Mouse (Mus musculus) midbrain, embryonic 12.5 days (tissue): ENCODE results near the gene Fbxo2. TPM values are rescaled to one million over a fixed set of nuclear protein-coding genes. Genes with fewer than 3 reads are reported as not detected.

ENCODE experiments used
- ATAC-seq: fragments of 200-750 bp; cut with Nextera tagmentation; 2 replicates; pipeline ENCODE4 v1.8.0; 2017; ENCODE audit warnings: low read depth, moderate TSS enrichment, moderate library complexity; ENCODE audit not compliant: low FRiP score
- H3K27ac ChIP-seq: fragments of 300-500 bp; sonication (generic); replicated peaks from 2 replicates; pipeline ENCODE4 v1.5.1; 2016; ENCODE audit warnings: mild to moderate bottlenecking
- H3K27me3 ChIP-seq: fragments of 300-500 bp; sonication (generic); 2 replicates; pipeline ENCODE4 v1.6.1; 2016; ENCODE audit warnings: mild to moderate bottlenecking
- H3K36me3 ChIP-seq: fragments of 300-500 bp; sonication (generic); 2 replicates; pipeline ENCODE4 v1.6.1; 2016
- H3K4me1 ChIP-seq: fragments of 300-500 bp; sonication (generic); 2 replicates; pipeline ENCODE4 v1.6.1; 2016
- H3K4me2 ChIP-seq: fragments of 300-500 bp; sonication (generic); replicated peaks from 2 replicates; pipeline ENCODE4 v1.6.1; 2016; ENCODE audit warnings: mild to moderate bottlenecking, moderate library complexity
- H3K4me3 ChIP-seq: fragments of 300-500 bp; sonication (generic); 2 replicates; pipeline ENCODE4 v1.5.1; 2016; ENCODE audit warnings: mild to moderate bottlenecking
- H3K9ac ChIP-seq: fragments of 300-500 bp; sonication (generic); replicated peaks from 2 replicates; pipeline ENCODE4 v1.6.1; 2016; ENCODE audit warnings: mild to moderate bottlenecking, moderate library complexity
- H3K9me3 ChIP-seq: fragments of 300-500 bp; sonication (generic); 2 replicates; pipeline ENCODE4 v1.6.1; 2016; ENCODE audit warnings: mild to moderate bottlenecking
- WGBS: fragments of 180-500 bp; shearing (Covaris S2); methylation state at CpG from one replicate; pipeline ENCODE4 v1.1.7; 2016; 5-methylcytosine and 5-hydroxymethylcytosine counted together
- polyA plus RNA-seq: library from polyadenylated mRNA; unstranded; fragments of >200 nt; fragmentation: Nextera tagmentation; extraction: Ambion mirVana; gene quantifications from 2 replicates; pipeline ENCODE4 v1.2.1, GENCODE M21; 2016

The Fbxo2 gene
- polyA plus RNA-seq, 1 experiment from 2014 or later: 2.1 TPM

- Histone ChIP-seq H3K9me3 (no peaks in the 10 kb centered on the region), H3K36me3 (no peaks in the 10 kb centered on the region), H3K27ac (0 out of 2 replicates have a peak overlapping the region, but pooled peaks have one; percentile 99), H3K4me2 (peak overlapping the region; percentile 65), H3K27me3 (peaks cover 26% of the 10 kb centered on the region), H3K4me1 (peaks cover 52% of the 10 kb centered on the region), H3K4me3 (peak overlapping the region; percentile 73), H3K9ac (peak overlapping the region; percentile 91)
- ATAC-seq: no peak
- 71% methylated on average over 1 of the region's 1 CpGs for WGBS
Measured at GRCm38 (mm10) chr4:148128241-148128640, 32.2 kb upstream of the Fbxo2 start.

- Histone ChIP-seq H3K4me3 (peak overlapping the region; percentile 73), H3K27ac (peak overlapping the region; percentile 99; the same call in 1 of the 2 replicates), H3K4me1 (peaks cover 50% of the 10 kb centered on the region), H3K27me3 (peaks cover 26% of the 10 kb centered on the region), H3K36me3 (no peaks in the 10 kb centered on the region), H3K4me2 (peak overlapping the region; percentile 65), H3K9me3 (no peaks in the 10 kb centered on the region), H3K9ac (peak overlapping the region; percentile 91)
- WGBS: 63% methylated on average over 2 of the region's 2 CpGs
- no peak for ATAC-seq
Measured at GRCm38 (mm10) chr4:148128672-148129071, 31.7 kb upstream of the Fbxo2 start.

- H3K36me3 ChIP-seq: no peaks in the 10 kb centered on the region
- WGBS: 1% methylated on average over 18 of the region's 18 CpGs
- peak within 1 kb of the TSS; percentile 91 for H3K9ac ChIP-seq
- peak within 1 kb of the TSS; percentile 99 for H3K27ac ChIP-seq
- peaks cover 46% of the 10 kb centered on the region for H3K4me1 ChIP-seq
- ATAC-seq: no peak
- peaks cover 26% of the 10 kb centered on the region for H3K27me3 ChIP-seq
- H3K4me3 ChIP-seq: peak within 1 kb of the TSS; percentile 73
- H3K9me3 ChIP-seq: no peaks in the 10 kb centered on the region
- peak within 1 kb of the TSS; percentile 65 for H3K4me2 ChIP-seq
Measured at GRCm38 (mm10) chr4:148130133-148130532, 30.3 kb upstream of the Fbxo2 start, which contains the start of gene Mad2l2. TSS of gene Mad2l2 (plus strand) at chr4:148130384.

GRCm38 (mm10) chr4:148130561-148131413 lies 29.6 kb upstream of the Fbxo2 start, which contains the start of gene Draxin:
TSS of gene Draxin (minus strand) at chr4:148130698.
- Histone ChIP-seq H3K9me3 (no peaks in the 10 kb centered on the region), H3K27me3 (peaks cover 26% of the 10 kb centered on the region), H3K27ac (peak within 1 kb of the TSS; percentile 99), H3K4me2 (peak within 1 kb of the TSS; percentile 65), H3K4me1 (peaks cover 46% of the 10 kb centered on the region), H3K9ac (peak within 1 kb of the TSS; percentile 91), H3K36me3 (no peaks in the 10 kb centered on the region), H3K4me3 (peak within 1 kb of the TSS; percentile 73)
- ATAC-seq: peak; percentile 91
- WGBS: under 1% methylated on average over 69 of the region's 87 CpGs

GRCm38 (mm10) chr4:148131497-148132081 lies 28.8 kb upstream of the Fbxo2 start:
- WGBS: under 1% methylated on average over 21 of the region's 21 CpGs
- Histone ChIP-seq H3K4me2 (peak overlapping the region; percentile 65), H3K36me3 (no peaks in the 10 kb centered on the region), H3K9ac (peak overlapping the region; percentile 91), H3K9me3 (no peaks in the 10 kb centered on the region), H3K4me1 (peaks cover 43% of the 10 kb centered on the region), H3K27me3 (peaks cover 26% of the 10 kb centered on the region), H3K4me3 (peak overlapping the region; percentile 73), H3K27ac (peak overlapping the region; percentile 99)
- ATAC-seq: peak; percentile 69

- ATAC-seq: no peak
- peaks cover 34% of the 10 kb centered on the region for H3K27me3 ChIP-seq
- no peak overlapping the region for H3K9ac ChIP-seq
- no peaks in the 10 kb centered on the region for H3K36me3 ChIP-seq
- H3K4me1 ChIP-seq: peaks cover 35% of the 10 kb centered on the region
- no peak overlapping the region for H3K27ac ChIP-seq
- no peak overlapping the region for H3K4me3 ChIP-seq
- 91% methylated on average over 8 of the region's 8 CpGs for WGBS
- no peaks in the 10 kb centered on the region for H3K9me3 ChIP-seq
- no peak overlapping the region for H3K4me2 ChIP-seq
Measured at GRCm38 (mm10) chr4:148134988-148135387, 25.4 kb upstream of the Fbxo2 start.

GRCm38 (mm10) chr4:148137503-148137902 lies 22.9 kb upstream of the Fbxo2 start:
- peak overlapping the region; percentile 86; the same call in 1 of the 2 replicates for H3K27ac ChIP-seq
- H3K27me3 ChIP-seq: peaks cover 24% of the 10 kb centered on the region
- no peak overlapping the region for H3K4me3 ChIP-seq
- H3K36me3 ChIP-seq: no peaks in the 10 kb centered on the region
- no peak overlapping the region for H3K4me2 ChIP-seq
- no peaks in the 10 kb centered on the region for H3K9me3 ChIP-seq
- WGBS: 75% methylated on average over 8 of the region's 8 CpGs
- ATAC-seq: no peak
- H3K4me1 ChIP-seq: peaks cover 23% of the 10 kb centered on the region
- H3K9ac ChIP-seq: no peak overlapping the region

- peak; percentile 6 for ATAC-seq
- H3K4me3 ChIP-seq: peak overlapping the region; percentile 50
Measured at GRCm38 (mm10) chr4:148139767-148140097, 20.7 kb upstream of the Fbxo2 start.

GRCm38 (mm10) chr4:148140098-148141011 lies 20.1 kb upstream of the Fbxo2 start:
- Histone ChIP-seq H3K4me1 (peaks cover 23% of the 10 kb centered on the region), H3K4me2 (peak overlapping the region; percentile 85), H3K27me3 (peaks cover 24% of the 10 kb centered on the region), H3K36me3 (peaks cover 16% of the 10 kb centered on the region), H3K9me3 (no peaks in the 10 kb centered on the region), H3K9ac (peak overlapping the region; percentile 63), H3K4me3 (peak overlapping the region; percentile 50), H3K27ac (peak overlapping the region; percentile 86)
- under 1% methylated on average over 65 of the region's 65 CpGs for WGBS
- ATAC-seq: peak; percentile 94

More at GRCm38 (mm10) chr4:148139767-148140097, 20.7 kb upstream of the Fbxo2 start:
- Histone ChIP-seq H3K36me3 (peaks cover 11% of the 10 kb centered on the region; the same call in 1 of the 2 replicates), H3K27me3 (peaks cover 24% of the 10 kb centered on the region), H3K4me2 (peak overlapping the region; percentile 85), H3K27ac (peak overlapping the region; percentile 86), H3K9ac (peak overlapping the region; percentile 63), H3K4me1 (peaks cover 23% of the 10 kb centered on the region), H3K9me3 (no peaks in the 10 kb centered on the region)
- 0% methylated on average over 12 of the region's 12 CpGs for WGBS

GRCm38 (mm10) chr4:148143721-148144120 lies 16.7 kb upstream of the Fbxo2 start:
- Histone ChIP-seq H3K9me3 (no peaks in the 10 kb centered on the region), H3K27me3 (peaks cover 6% of the 10 kb centered on the region), H3K4me1 (peaks cover 15% of the 10 kb centered on the region), H3K9ac (no peak overlapping the region), H3K4me3 (no peak overlapping the region), H3K36me3 (peaks cover 35% of the 10 kb centered on the region), H3K4me2 (no peak overlapping the region), H3K27ac (no peak overlapping the region)
- no peak for ATAC-seq
- 97% methylated on average over 5 of the region's 5 CpGs for WGBS

GRCm38 (mm10) chr4:148147714-148148113 lies 12.7 kb upstream of the Fbxo2 start:
- no peak overlapping the region for H3K9ac ChIP-seq
- H3K9me3 ChIP-seq: no peaks in the 10 kb centered on the region
- H3K4me2 ChIP-seq: no peak overlapping the region
- no peak overlapping the region for H3K27ac ChIP-seq
- no peak overlapping the region for H3K4me3 ChIP-seq
- H3K27me3 ChIP-seq: no peaks in the 10 kb centered on the region
- ATAC-seq: no peak
- H3K4me1 ChIP-seq: peaks cover 6% of the 10 kb centered on the region
- 82% methylated on average over 2 of the region's 2 CpGs for WGBS
- H3K36me3 ChIP-seq: peaks cover 35% of the 10 kb centered on the region
